Mouse (Mus musculus) embryonic stem cell, embryonic (primary cell): Measurements from ENCODE around the gene Lrrc34.

Experiments
- CTCF ChIA-PET, 4 experiments: fragments of 300-600 bp in 2 of 4; fragments of 350-600 bp in 2 of 4; sonication (Branson Sonifier 250); formaldehyde crosslinking; loops; one replicate each; lab custom pipeline; 2022; ENCODE audit warnings: inconsistent platforms in 2 of 4; lab: Charles Lee
- POLR2A ChIA-PET, 4 experiments: fragments of 300-600 bp in 2 of 4; fragments of 350-600 bp in 2 of 4; sonication (Branson Sonifier 250); formaldehyde crosslinking; loops; one replicate each; lab custom pipeline; 2022; ENCODE audit warnings: antibody characterized with exemption in 4 of 4, inconsistent platforms in 1 of 4; lab: Charles Lee

Lrrc34 gene

GRCm38 (mm10) chr3:30610930-30611329 is 36.7 kb downstream of the Lrrc34 start:
- ChIA-PET CTCF (interaction anchor here in 1 of 4 experiments (2.5 kb wide), 1 partner anchor 114 kb away, joined by 6 read pairs; no protein-coding TSS in a partner anchor), POLR2A (interaction anchor here (0.7 to 7.1 kb wide), 14 partner anchors 9 to 114 kb away, joined by 3 to 70 read pairs (median 4); partner anchors contain the start of genes Mynn (in 3 of the 4), Actrt3 (in 2 of the 4) and Lrrc34 (in 2 of the 4))

GRCm38 (mm10) chr3:30608999-30609398 is 38.7 kb downstream of the Lrrc34 start:
- ChIA-PET POLR2A (interaction anchor here in 2 of 4 experiments (1.6 to 5.4 kb wide), 2 partner anchors 13 to 69 kb away, joined by 4 to 70 read pairs; no protein-coding TSS in a partner anchor), CTCF (interaction anchor here in 1 of 4 experiments (0.6 kb wide), 1 partner anchor 105 kb away, joined by 3 read pairs; no protein-coding TSS in a partner anchor)

DNA sequence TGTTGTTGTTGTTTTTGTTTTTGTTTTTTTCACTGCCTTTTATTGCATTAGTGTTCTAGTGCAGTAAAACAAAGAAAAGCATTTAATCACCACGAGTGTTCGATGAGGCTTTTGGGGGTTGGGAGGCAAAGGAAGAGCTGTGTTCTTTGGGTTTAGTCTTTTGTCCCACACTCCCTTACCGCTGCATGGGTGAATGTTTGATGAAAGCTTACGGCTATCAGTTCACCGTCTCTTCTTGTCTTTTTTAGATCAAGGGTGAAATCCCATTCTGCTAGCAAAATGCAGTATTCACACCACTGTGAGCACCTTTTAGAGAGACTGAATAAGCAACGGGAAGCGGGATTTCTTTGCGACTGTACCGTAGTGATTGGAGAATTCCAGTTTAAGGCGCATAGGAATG is 44.4 kb downstream of the Lrrc34 start:
- POLR2A ChIA-PET = interaction anchor here (0.6 to 6.6 kb wide), 23 partner anchors 8 to 413 kb away, joined by 3 to 80 read pairs (median 8); partner anchors contain the start of genes Lrrc34 (in 3 of the 4) and Sec62 (in 1 of the 4)
- CTCF ChIA-PET = interaction anchor here in 3 of 4 experiments (1.0 to 1.8 kb wide), 4 partner anchors 10 to 453 kb away, joined by 3 to 7 read pairs (median 5); no protein-coding TSS in a partner anchor

DNA sequence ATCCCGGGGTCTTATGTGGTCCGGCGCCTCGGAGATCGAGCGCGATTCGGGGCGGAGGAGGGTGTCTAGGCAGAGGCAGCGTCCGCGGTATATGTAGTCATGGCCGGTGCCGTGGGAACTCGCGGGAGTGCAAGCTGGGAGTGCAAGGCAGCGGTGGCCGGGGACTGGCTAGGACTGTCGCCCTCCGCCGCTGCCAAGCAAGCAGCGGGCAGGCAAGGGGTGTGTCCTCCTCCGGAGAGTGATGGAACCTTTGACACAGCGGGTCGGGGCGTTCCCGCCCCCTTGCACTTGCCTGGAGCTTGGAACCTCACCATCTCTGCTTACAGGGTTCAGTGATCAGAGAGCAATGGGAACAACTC is 45.0 kb downstream of the Lrrc34 start:
- CTCF ChIA-PET = interaction anchor here in 3 of 4 experiments (1.0 to 1.8 kb wide), 5 partner anchors 10 to 453 kb away, joined by 3 to 7 read pairs (median 4); no protein-coding TSS in a partner anchor
- POLR2A ChIA-PET = interaction anchor here in 3 of 4 experiments (0.6 to 6.6 kb wide), 24 partner anchors 9 to 414 kb away, joined by 3 to 80 read pairs (median 8); partner anchors contain the start of genes Lrrc34 (in 3 of the 3) and Sec62 (in 1 of the 3)

GRCm38 (mm10) chr3:30602065-30602739 is 45.5 kb downstream of the Lrrc34 start, which contains the start of gene Mynn:
Mynn (plus strand) TSS chr3:30602065.
- ChIA-PET POLR2A (interaction anchor here (0.5 to 6.6 kb wide), 33 partner anchors 9 to 487 kb away, joined by 3 to 80 read pairs (median 5); partner anchors contain the start of genes Lrrc34 (in 3 of the 4) and Sec62 (in 1 of the 4)), CTCF (interaction anchor here in 3 of 4 experiments (0.6 to 1.8 kb wide), 7 partner anchors 9 to 94 kb away, joined by 3 to 7 read pairs (median 4); no protein-coding TSS in a partner anchor)

- ChIA-PET CTCF (interaction anchor here in 3 of 4 experiments (0.6 to 1.6 kb wide), 6 partner anchors 9 to 118 kb away, joined by 3 to 6 read pairs (median 4); no protein-coding TSS in a partner anchor), POLR2A (interaction anchor here in 3 of 4 experiments (0.9 to 6.6 kb wide), 30 partner anchors 9 to 488 kb away, joined by 3 to 80 read pairs (median 6); partner anchors contain the start of genes Lrrc34 (in 3 of the 3) and Sec62 (in 1 of the 3))
Measured at GRCm38 (mm10) chr3:30601610-30602064, 46.0 kb downstream of the Lrrc34 start.

GRCm38 (mm10) chr3:30601175-30601574 is 46.5 kb downstream of the Lrrc34 start:
- CTCF ChIA-PET = interaction anchor here in 2 of 4 experiments (0.6 to 1.3 kb wide), 2 partner anchors 95 to 119 kb away, joined by 3 to 4 read pairs; no protein-coding TSS in a partner anchor
- POLR2A ChIA-PET = interaction anchor here in 3 of 4 experiments (1.0 to 6.6 kb wide), 16 partner anchors 8 to 488 kb away, joined by 3 to 80 read pairs (median 13); partner anchors contain the start of gene Lrrc34 (in 3 of the 3)

- CTCF ChIA-PET = no interaction called here
Measured at GRCm38 (mm10) chr3:30600717-30601116, 47.0 kb downstream of the Lrrc34 start.

GRCm38 (mm10) chr3:30599711-30600545 is 47.7 kb downstream of the Lrrc34 start, which contains the start of gene Actrt3:
Actrt3 (minus strand) TSS chr3:30599939.
- ChIA-PET CTCF (interaction anchor here in 1 of 4 experiments (0.6 kb wide), 1 partner anchor 457 kb away, joined by 3 read pairs; no protein-coding TSS in a partner anchor), POLR2A (interaction anchor here in 3 of 4 experiments (0.5 to 6.6 kb wide), 12 partner anchors 12 to 404 kb away, joined by 3 to 80 read pairs (median 18); partner anchors contain the start of gene Lrrc34 (in 2 of the 3))

More at GRCm38 (mm10) chr3:30600717-30601116, 47.0 kb downstream of the Lrrc34 start:
- POLR2A ChIA-PET = interaction anchor here in 3 of 4 experiments (0.6 to 6.6 kb wide), 12 partner anchors 9 to 403 kb away, joined by 3 to 80 read pairs (median 22); partner anchors contain the start of gene Lrrc34 (in 2 of the 3)

DNA sequence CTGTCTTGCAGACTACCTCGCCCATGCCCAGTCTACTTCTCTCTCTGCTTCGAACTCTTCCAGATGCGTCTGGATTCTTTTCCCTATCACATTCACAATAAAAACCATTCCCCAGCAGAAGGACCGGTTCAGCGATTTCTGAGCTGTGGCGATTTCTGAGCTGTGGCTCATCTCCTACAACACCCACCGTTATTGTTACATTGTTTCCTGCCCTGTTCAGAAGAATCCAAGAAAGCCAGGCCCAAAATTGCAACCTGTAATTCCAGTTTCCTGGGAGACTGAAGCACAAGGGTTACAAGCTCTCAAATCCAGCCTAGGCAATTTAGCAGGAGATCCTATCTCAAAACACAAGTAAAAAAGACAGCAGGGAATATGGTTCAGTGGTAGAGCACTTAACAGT is 50.4 kb downstream of the Lrrc34 start:
- ChIA-PET POLR2A (interaction anchor here in 2 of 4 experiments (0.6 to 1.4 kb wide), 3 partner anchors 43 to 127 kb away, joined by 3 to 4 read pairs (median 4); no protein-coding TSS in a partner anchor), CTCF (no interaction called here)

- CTCF ChIA-PET = interaction anchor here (0.5 to 4.3 kb wide), 6 partner anchors 39 to 136 kb away, joined by 3 to 35 read pairs (median 4); no protein-coding TSS in a partner anchor
- POLR2A ChIA-PET = interaction anchor here (0.7 to 2.6 kb wide), 13 partner anchors 8 to 130 kb away, joined by 3 to 9 read pairs (median 3); partner anchors contain the start of gene Lrrc34 (in 4 of the 4)
Measured at GRCm38 (mm10) chr3:30595111-30595832, 52.4 kb downstream of the Lrrc34 start.

- CTCF ChIA-PET = interaction anchor here (0.6 to 4.3 kb wide), 10 partner anchors 9 to 510 kb away, joined by 3 to 35 read pairs (median 5); no protein-coding TSS in a partner anchor
- POLR2A ChIA-PET = interaction anchor here in 3 of 4 experiments (0.8 to 2.5 kb wide), 8 partner anchors 8 to 199 kb away, joined by 3 to 10 read pairs (median 4); partner anchors contain the start of genes Mynn (in 1 of the 3) and Sec62 (in 1 of the 3)
Measured at GRCm38 (mm10) chr3:30593719-30594485, 53.8 kb downstream of the Lrrc34 start.

DNA sequence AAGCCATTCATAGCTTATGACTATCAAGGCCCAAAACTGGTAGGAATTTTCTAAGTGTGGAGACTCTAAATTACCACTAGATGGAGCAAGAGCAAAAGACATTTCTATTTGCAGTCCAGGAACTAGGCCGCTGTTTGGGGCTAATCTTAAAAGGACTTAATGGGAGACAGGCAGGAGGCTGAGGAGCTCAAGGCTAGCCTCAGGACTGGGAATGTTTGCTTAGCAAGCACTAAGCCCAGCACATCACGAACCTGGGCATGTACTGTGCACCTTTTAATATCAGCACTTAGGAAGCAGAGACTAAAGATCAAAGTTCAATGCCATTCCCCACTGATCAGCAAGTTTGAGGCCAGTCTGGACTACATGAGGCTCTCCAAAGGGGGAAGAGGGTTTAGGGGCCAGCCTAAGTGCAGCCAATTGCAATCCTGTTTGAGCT is 55.2 kb downstream of the Lrrc34 start:
- POLR2A ChIA-PET = interaction anchor here (0.6 to 2.3 kb wide), 21 partner anchors 9 to 555 kb away, joined by 3 to 12 read pairs (median 4); partner anchors contain the start of genes Mynn (in 2 of the 4), Lrrc31 (in 1 of the 4), Lrrc34 (in 1 of the 4) and Sec62 (in 1 of the 4)
- CTCF ChIA-PET = interaction anchor here (0.6 to 4.3 kb wide), 41 partner anchors 10 to 546 kb away, joined by 3 to 35 read pairs (median 4); partner anchors contain the start of genes Mynn (in 2 of the 4) and Lrrc34 (in 1 of the 4)

DNA sequence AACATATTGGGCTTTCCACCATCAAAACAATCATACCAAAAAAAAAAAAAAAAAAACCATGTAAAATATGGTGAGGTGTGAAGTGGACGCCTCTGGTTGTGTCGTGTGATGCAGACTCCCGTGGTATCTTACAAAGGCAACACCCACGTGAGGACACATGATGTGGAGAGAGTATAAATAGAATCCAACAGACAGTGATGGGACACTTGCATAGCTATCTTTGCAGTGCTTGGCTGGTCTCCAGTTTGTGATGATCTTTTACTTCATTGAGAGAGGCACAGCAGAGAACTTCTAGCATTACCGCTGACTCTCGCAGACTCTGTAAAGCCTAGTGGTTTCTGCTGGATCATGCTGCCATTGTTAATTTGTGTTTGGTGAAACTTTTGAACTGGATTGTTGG is 58.8 kb downstream of the Lrrc34 start:
- POLR2A ChIA-PET = no interaction called here

More for the DNA sequence above, 58.8 kb downstream of the Lrrc34 start:
- CTCF ChIA-PET = interaction anchor here in 1 of 4 experiments (0.7 to 0.9 kb wide), 2 partner anchors 229 to 574 kb away, joined by 3 to 4 read pairs; no protein-coding TSS in a partner anchor
